Mouse (Mus musculus) midbrain, embryonic 14.5 days (tissue): ENCODE data around the gene Arhgap10. TPM values are rescaled to one million over a fixed set of nuclear protein-coding genes. Genes with fewer than 3 reads are reported as not detected.
"Not testable (repeated sequence)": the region's sequence is repeated elsewhere in the genome, so short reads cannot be mapped to it uniquely, and the experiment has no call there.

Experiments used
- ATAC-seq: fragments of 200-750 bp; cut with Nextera tagmentation; 2 replicates; pipeline ENCODE4 v1.8.0; 2017; ENCODE audit warnings: moderate number of reproducible peaks, moderate library complexity; ENCODE audit not compliant: low FRiP score, low TSS enrichment
- DNase-seq: peaks from one replicate; pipeline ENCODE4 v3.0.0-alpha.2; 2015
- H3K27ac ChIP-seq: fragments of 300-500 bp; sonication (generic); replicated peaks from 2 replicates; pipeline ENCODE4 v1.5.1; 2014; ENCODE audit warnings: mild to moderate bottlenecking, low read depth, low read length, moderate library complexity
- H3K27me3 ChIP-seq: fragments of 300-500 bp; sonication (generic); 2 replicates; pipeline ENCODE4 v1.6.1; 2014; ENCODE audit warnings: low read length, control low read depth, mixed read lengths; ENCODE audit not compliant: control insufficient read depth, insufficient read depth
- H3K36me3 ChIP-seq: fragments of 300-500 bp; sonication (generic); 2 replicates; pipeline ENCODE4 v1.6.1; 2014; ENCODE audit warnings: low read length, control low read depth; ENCODE audit not compliant: control insufficient read depth, insufficient read depth
- H3K4me1 ChIP-seq: fragments of 300-500 bp; sonication (generic); 2 replicates; pipeline ENCODE4 v1.6.1; 2014; ENCODE audit warnings: mild to moderate bottlenecking, antibody characterized with exemption, low read length, control low read depth; ENCODE audit not compliant: control insufficient read depth, insufficient read depth
- H3K4me2 ChIP-seq: fragments of 300-500 bp; sonication (generic); 2 replicates; pipeline ENCODE4 v1.6.1; 2014; ENCODE audit warnings: mild to moderate bottlenecking, low read length, moderate library complexity
- H3K4me3 ChIP-seq: fragments of 300-500 bp; sonication (generic); replicated peaks from 2 replicates; pipeline ENCODE4 v1.5.1; 2014; ENCODE audit warnings: low read depth, low read length
- H3K9ac ChIP-seq: fragments of 300-500 bp; sonication (generic); replicated peaks from 2 replicates; pipeline ENCODE4 v1.6.1; 2014; ENCODE audit warnings: mild to moderate bottlenecking, low read length, moderate library complexity
- H3K9me3 ChIP-seq: fragments of 300-500 bp; sonication (generic); 2 replicates; pipeline ENCODE4 v1.6.1; 2016; ENCODE audit warnings: low read length, control low read depth, mixed read lengths; ENCODE audit not compliant: control insufficient read depth
- WGBS: fragments of 180-500 bp; shearing (Covaris S2); extraction: QIAGEN DNeasy Blood & Tissue Kit; methylation state at CpG from one replicate; pipeline ENCODE4 v1.1.7; 2014; 5-methylcytosine and 5-hydroxymethylcytosine counted together
- polyA plus RNA-seq: library from polyadenylated mRNA; unstranded; fragments of >200 nt; fragmentation: Nextera tagmentation; extraction: Ambion mirVana; gene quantifications from 2 replicates; pipeline ENCODE4 v1.2.1, GENCODE M21; 2014

The Arhgap10 gene
- polyA plus RNA-seq, 1 experiment from 2014 or later, result 3.0 TPM

DNA sequence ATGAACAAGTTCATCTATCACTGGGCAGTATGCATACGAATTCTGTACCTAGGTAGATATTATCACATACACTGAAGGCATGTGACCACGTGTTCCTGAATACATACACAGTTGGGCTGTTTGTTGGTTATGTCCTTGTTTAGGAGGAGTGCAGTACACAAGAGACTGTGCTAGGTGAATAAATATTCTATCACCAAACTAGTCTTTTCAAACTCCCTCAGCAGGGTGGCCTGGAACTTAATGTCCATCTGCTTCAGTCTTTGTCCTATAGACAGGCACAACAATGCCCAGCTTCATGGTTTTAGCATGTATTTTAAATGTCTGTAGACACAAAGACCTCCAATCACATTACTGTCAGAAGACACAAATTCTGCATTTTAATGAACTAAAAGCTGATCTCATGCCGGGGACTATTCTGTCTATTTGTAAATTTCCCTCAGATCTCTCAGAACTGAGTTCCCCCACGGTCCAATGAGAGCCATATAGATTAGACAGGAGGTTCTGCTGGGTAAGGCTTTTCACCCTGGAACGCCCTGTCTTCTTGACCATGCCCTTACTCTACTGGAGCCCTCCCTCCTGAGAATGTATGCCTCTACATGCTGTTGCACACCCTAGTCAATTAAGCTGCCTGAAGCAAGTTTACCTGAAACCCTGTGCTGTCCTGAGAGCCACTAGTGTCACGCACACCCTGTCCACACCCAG is 177.6 kb downstream of the Arhgap10 start:
- Histone ChIP-seq H3K4me3 (no peak overlapping the region), H3K4me2 (no peak overlapping the region), H3K36me3 (no peaks in the 10 kb centered on the region), H3K9me3 (no peaks in the 10 kb centered on the region), H3K9ac (no peak overlapping the region), H3K4me1 (peaks cover 7% of the 10 kb centered on the region; the same call in 1 of the 2 replicates), H3K27me3 (no peaks in the 10 kb centered on the region), H3K27ac (no peak overlapping the region)
- ATAC-seq, result peak; percentile 46; the same call in 1 of the 2 replicates
- 27% methylated on average over 6 of the region's 6 CpGs for WGBS
- peak; percentile 35 for DNase-seq

DNA sequence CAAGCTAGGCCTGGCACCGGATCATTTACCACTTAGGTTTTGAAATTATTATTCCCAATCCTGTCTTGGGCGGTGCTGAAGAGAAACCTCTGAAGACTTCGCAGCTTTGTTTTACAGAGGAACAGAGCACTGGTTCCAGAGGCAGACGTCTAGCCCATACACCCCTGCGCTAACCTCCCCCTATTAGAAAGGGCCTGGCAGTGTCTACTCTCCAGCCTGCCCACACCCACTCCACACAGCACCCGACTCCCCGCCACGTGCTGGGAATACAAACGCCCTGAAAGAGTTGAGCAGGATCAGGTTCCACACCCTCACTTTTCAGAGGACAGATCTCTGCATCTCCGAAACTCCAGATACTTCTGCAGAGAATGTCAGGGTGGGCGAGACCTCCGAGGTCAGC is 180.5 kb downstream of the Arhgap10 start:
- ATAC-seq (no peak), DNase-seq (no peak)
- no peaks in the 10 kb centered on the region for H3K36me3 ChIP-seq
- no peak overlapping the region for H3K4me3 ChIP-seq
- H3K9me3 ChIP-seq, result no peaks in the 10 kb centered on the region
- no peak overlapping the region for H3K27ac ChIP-seq
- H3K4me2 ChIP-seq, result no peak overlapping the region
- no peak overlapping the region for H3K9ac ChIP-seq
- H3K27me3 ChIP-seq, result no peaks in the 10 kb centered on the region
- peaks cover 7% of the 10 kb centered on the region; the same call in 1 of the 2 replicates for H3K4me1 ChIP-seq
- WGBS, result 75% methylated on average over 12 of the region's 12 CpGs

DNA sequence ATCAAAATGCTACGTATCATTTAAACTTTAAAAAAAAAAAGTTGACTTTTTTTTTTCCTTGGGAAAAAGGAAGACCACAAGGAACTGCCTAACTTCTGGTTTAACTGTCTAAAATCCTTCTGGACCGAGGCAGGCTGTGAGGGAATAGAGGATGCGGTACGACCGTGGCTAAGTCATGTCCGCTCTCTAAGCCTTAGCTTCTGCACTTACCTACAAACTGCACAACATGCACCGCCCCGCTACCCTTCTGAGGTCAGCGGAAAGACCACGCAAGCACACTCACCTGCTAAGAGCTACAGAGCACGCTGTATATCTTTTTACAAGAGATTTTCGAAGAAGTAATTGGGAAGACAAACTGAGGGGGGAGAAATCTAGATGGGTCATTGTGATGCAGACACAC is 186.6 kb downstream of the Arhgap10 start:
- no peak for ATAC-seq
- H3K4me3 ChIP-seq, result no peak overlapping the region
- peaks cover 4% of the 10 kb centered on the region; the same call in 1 of the 2 replicates for H3K4me1 ChIP-seq
- H3K9me3 ChIP-seq, result no peaks in the 10 kb centered on the region
- no peak overlapping the region for H3K4me2 ChIP-seq
- 89% methylated on average over 12 of the region's 12 CpGs for WGBS
- no peak for DNase-seq
- H3K27ac ChIP-seq, result no peak overlapping the region
- H3K9ac ChIP-seq, result no peak overlapping the region
- no peaks in the 10 kb centered on the region for H3K27me3 ChIP-seq
- H3K36me3 ChIP-seq, result no peaks in the 10 kb centered on the region

DNA sequence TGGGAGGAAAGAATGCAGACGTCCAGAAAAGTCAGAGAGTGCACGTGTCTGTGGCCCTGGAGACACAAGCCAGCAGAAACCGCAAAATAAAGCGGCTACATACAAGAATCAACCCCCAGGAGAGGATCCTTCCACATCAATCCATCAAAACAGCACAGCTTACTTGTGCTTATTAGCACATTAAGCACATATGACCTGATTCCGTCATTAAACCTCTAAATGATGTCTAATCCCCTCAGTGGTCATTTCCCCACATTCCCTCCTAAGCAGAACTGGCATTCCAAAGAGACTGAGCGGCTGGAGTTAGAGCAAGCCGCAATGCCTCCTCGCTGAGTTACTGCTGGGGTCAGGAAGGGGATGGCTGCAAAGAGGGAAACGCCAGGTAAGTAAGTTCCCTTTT is 187.4 kb downstream of the Arhgap10 start:
- no peaks in the 10 kb centered on the region for H3K9me3 ChIP-seq
- no peak overlapping the region for H3K27ac ChIP-seq
- WGBS, result 54% methylated on average over 9 of the region's 9 CpGs
- no peak overlapping the region for H3K4me3 ChIP-seq
- ATAC-seq, result 0 out of 2 replicates have a peak, but pooled peaks have one; percentile 9
- no peaks in the 10 kb centered on the region for H3K27me3 ChIP-seq
- no peak overlapping the region for H3K9ac ChIP-seq
- H3K36me3 ChIP-seq, result no peaks in the 10 kb centered on the region
- no peak overlapping the region for H3K4me2 ChIP-seq
- H3K4me1 ChIP-seq, result peaks cover 4% of the 10 kb centered on the region; the same call in 1 of the 2 replicates
- DNase-seq, result peak; percentile 29

DNA sequence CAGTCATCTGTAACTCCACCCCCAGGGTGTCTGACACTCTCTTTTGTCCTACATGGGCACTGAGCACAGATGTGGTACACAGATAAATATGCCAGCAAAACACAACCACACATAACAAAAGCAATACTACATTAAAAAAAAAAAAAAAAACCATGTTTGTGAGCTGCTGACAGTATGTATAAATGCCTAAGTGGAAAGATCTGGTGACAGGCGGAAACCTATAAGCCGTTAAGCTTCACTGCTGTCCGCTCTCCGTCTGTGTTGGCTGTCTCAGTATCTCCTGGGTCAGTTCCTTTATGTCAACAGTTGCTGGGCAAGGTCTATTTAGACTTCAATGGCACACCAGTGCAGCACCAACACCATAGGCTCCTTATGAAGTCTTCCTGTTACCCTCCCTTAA is 188.0 kb downstream of the Arhgap10 start:
- H3K4me2 ChIP-seq, result no peak overlapping the region
- H3K4me1 ChIP-seq, result peaks cover 4% of the 10 kb centered on the region; the same call in 1 of the 2 replicates
- H3K9ac ChIP-seq, result no peak overlapping the region
- H3K4me3 ChIP-seq, result no peak overlapping the region
- no peaks in the 10 kb centered on the region for H3K36me3 ChIP-seq
- 70% methylated on average over 4 of the region's 4 CpGs for WGBS
- DNase-seq, result no peak
- H3K27ac ChIP-seq, result no peak overlapping the region
- no peaks in the 10 kb centered on the region for H3K27me3 ChIP-seq
- H3K9me3 ChIP-seq, result no peaks in the 10 kb centered on the region
- no peak for ATAC-seq

DNA sequence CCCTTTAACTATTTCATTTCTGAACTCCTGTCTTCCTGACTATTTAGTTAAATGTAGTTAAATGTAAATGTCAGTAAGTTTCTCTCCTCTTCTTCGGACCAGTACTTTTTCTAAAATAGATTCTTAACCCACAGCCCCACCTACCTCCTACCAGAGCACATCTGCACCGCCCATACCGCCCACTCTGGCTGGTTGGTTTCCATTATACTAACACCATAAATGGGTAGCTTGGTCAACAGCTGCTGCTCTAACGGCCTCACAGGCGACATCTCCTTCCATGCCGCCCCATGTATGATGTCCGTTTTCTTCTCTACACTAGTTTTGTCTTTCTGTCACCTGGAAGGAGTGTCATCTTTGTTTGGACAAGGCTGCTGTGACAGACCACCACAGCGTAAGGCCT is 189.3 kb downstream of the Arhgap10 start:
- no peak for DNase-seq
- Histone ChIP-seq H3K9ac (no peak overlapping the region), H3K9me3 (no peaks in the 10 kb centered on the region), H3K4me3 (no peak overlapping the region), H3K36me3 (no peaks in the 10 kb centered on the region), H3K4me1 (peaks cover 4% of the 10 kb centered on the region; the same call in 1 of the 2 replicates), H3K4me2 (no peak overlapping the region), H3K27ac (no peak overlapping the region), H3K27me3 (no peaks in the 10 kb centered on the region)
- ATAC-seq, result no peak
- 94% methylated on average over 8 of the region's 8 CpGs for WGBS

DNA sequence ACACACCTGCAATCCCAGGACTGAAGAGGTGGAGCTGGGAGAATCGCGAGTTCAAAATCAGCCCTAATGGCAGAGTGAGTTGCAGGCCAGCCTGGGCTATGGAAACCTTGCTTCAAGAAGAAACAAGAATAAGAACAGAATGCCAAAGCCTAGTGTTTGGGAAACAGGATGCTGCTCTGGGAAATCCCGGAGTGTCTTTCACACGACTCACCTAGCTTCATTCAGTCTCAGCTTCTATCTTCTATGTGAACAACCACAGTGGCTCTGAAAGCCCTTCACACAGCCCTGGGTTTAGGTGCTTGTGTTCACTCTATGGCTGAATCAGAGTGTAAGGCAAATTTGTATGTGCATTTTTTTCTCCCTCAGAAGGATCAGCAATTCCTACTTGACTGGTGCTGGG is 190.4 kb downstream of the Arhgap10 start:
- no peaks in the 10 kb centered on the region for H3K36me3 ChIP-seq
- no peak for ATAC-seq
- no peak overlapping the region for H3K9ac ChIP-seq
- peaks cover 4% of the 10 kb centered on the region; the same call in 1 of the 2 replicates for H3K4me1 ChIP-seq
- no peaks in the 10 kb centered on the region for H3K27me3 ChIP-seq
- no peak overlapping the region for H3K4me2 ChIP-seq
- no peak overlapping the region for H3K27ac ChIP-seq
- no peak for DNase-seq
- 95% methylated on average over 4 of the region's 4 CpGs for WGBS
- no peaks in the 10 kb centered on the region for H3K9me3 ChIP-seq
- no peak overlapping the region for H3K4me3 ChIP-seq

DNA sequence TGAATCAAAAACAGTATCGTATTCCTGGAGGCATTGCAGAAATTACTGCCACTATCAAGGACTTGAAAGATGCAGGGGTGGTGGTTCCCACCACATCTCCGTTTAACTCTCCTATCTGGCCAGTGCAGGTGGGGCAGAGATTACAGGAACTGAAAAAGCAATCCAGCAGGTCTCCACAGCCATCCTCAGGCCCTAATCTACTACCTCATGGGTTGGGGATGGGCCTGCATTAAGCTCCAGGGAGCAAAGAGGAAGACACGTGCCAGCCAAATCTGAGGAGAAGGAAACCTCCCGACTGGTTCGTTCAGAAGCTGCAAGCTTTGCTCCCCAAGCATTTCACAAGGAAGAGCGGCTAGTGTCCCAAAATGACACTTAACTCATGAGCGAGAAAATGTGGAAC is 195.0 kb downstream of the Arhgap10 start:
- H3K27ac ChIP-seq, H3K36me3 ChIP-seq, H3K9ac ChIP-seq, H3K9me3 ChIP-seq, H3K4me2 ChIP-seq, ATAC-seq, H3K4me1 ChIP-seq, DNase-seq, H3K27me3 ChIP-seq, H3K4me3 ChIP-seq: not testable (repeated sequence)
- 96% methylated on average over 6 of the region's 7 CpGs for WGBS

DNA sequence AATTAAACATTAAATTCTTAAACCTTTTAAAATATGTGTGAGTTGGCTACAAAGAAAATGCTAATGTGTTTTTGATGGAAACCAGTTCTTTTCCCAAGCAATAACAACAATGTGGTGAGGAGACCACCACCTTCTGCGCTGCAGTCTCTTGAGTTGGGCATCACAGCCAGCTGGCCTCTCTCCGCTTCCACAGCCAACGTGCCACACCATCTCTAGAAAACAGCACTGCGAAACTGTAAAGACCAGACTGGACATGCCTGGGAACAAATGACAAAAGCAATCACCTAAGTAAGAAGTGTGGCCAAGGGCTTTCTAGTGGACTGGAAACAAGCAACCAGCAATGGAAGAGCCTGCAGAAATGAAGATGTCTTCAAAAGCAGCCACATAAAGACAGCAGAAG is 195.9 kb downstream of the Arhgap10 start:
- no peak overlapping the region for H3K9ac ChIP-seq
- no peaks in the 10 kb centered on the region for H3K27me3 ChIP-seq
- H3K9me3 ChIP-seq, result no peaks in the 10 kb centered on the region
- no peak overlapping the region for H3K4me2 ChIP-seq
- H3K27ac ChIP-seq, result no peak overlapping the region
- 96% methylated on average over 4 of the region's 4 CpGs for WGBS
- no peaks in the 10 kb centered on the region for H3K4me1 ChIP-seq
- DNase-seq, result no peak
- no peak overlapping the region for H3K4me3 ChIP-seq
- ATAC-seq, result no peak
- no peaks in the 10 kb centered on the region for H3K36me3 ChIP-seq
